Mouse (Mus musculus) liver, embryonic 13.5 days (tissue): Measurements from ENCODE around the gene Tnpo1. TPM values are rescaled to one million over a fixed set of nuclear protein-coding genes. Genes with fewer than 3 reads are reported as not detected.
"Not testable (repeated sequence)": the region's sequence is repeated elsewhere in the genome, so short reads cannot be mapped to it uniquely, and the experiment has no call there.

Source experiments
- ATAC-seq: fragments of 200-750 bp; cut with Nextera tagmentation; 2 replicates; pipeline ENCODE4 v1.8.0; 2017; ENCODE audit warnings: low read depth, mild to moderate bottlenecking, moderate number of reproducible peaks, moderate library complexity
- DNase-seq: peaks from one replicate; pipeline ENCODE4 v3.0.0; 2022
- H3K27ac ChIP-seq: fragments of 300-500 bp; sonication (generic); 2 replicates; pipeline ENCODE4 v1.5.1; 2015; ENCODE audit warnings: moderate library complexity, mild to moderate bottlenecking, inconsistent platforms
- H3K27me3 ChIP-seq: fragments of 300-500 bp; sonication (generic); 2 replicates; pipeline ENCODE4 v1.6.1; 2015; ENCODE audit warnings: mild to moderate bottlenecking, inconsistent platforms
- H3K36me3 ChIP-seq: fragments of 300-500 bp; sonication (generic); 2 replicates; pipeline ENCODE4 v1.6.1; 2015; ENCODE audit warnings: mild to moderate bottlenecking, inconsistent platforms
- H3K4me1 ChIP-seq: fragments of 300-500 bp; sonication (generic); replicated peaks from 2 replicates; pipeline ENCODE4 v1.6.1; 2015; ENCODE audit warnings: inconsistent platforms
- H3K4me2 ChIP-seq: fragments of 300-500 bp; sonication (generic); 2 replicates; pipeline ENCODE4 v1.6.1; 2015; ENCODE audit warnings: inconsistent platforms, mild to moderate bottlenecking, moderate library complexity
- H3K4me3 ChIP-seq: fragments of 300-500 bp; sonication (generic); replicated peaks from 2 replicates; pipeline ENCODE4 v1.5.1; 2015; ENCODE audit warnings: mild to moderate bottlenecking, inconsistent platforms
- H3K9ac ChIP-seq: fragments of 300-500 bp; sonication (generic); 2 replicates; pipeline ENCODE4 v1.6.1; 2015; ENCODE audit warnings: mild to moderate bottlenecking, inconsistent platforms
- H3K9me3 ChIP-seq: fragments of 300-500 bp; sonication (generic); replicated peaks from 2 replicates; pipeline ENCODE4 v1.6.1; 2016; ENCODE audit warnings: inconsistent platforms
- WGBS: fragments of 180-500 bp; shearing (Covaris S2); methylation state at CpG from one replicate; pipeline ENCODE4 v1.1.7; 2015; ENCODE audit not compliant: insufficient replicate concordance; 5-methylcytosine and 5-hydroxymethylcytosine counted together
- polyA plus RNA-seq: library from polyadenylated mRNA; unstranded; fragments of >200 nt; fragmentation: Nextera tagmentation; extraction: Ambion mirVana; gene quantifications from 2 replicates; pipeline ENCODE4 v1.2.1, GENCODE M21; 2015

Tnpo1 gene
- polyA plus RNA-seq, 1 experiment from 2014 or later: 26.5 TPM

DNA sequence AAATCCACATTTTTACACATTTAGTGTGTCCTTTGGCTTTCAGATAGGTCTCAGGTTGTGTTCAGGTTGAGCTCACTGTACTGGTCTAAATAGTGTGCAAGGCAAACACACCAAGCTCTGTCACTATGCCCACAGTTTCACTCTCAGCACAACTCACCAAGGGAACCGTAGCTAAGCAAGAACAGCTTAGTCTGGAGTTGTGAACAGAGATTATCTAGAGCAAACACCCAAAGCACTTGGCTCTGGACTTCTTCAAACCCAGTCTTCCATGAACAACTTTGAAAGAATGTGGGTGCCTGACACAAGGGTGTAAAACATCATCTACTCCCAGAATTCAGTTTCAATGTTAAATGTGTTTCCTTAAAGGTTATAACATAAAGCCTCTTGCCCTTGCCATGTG, 80.4 kb downstream of the Tnpo1 start:
- ATAC-seq (no peak), DNase-seq (no peak)
- Histone ChIP-seq H3K36me3 (peaks cover 46% of the 10 kb centered on the region), H3K27me3 (no peaks in the 10 kb centered on the region), H3K4me2 (no peak overlapping the region), H3K4me1 (no peaks in the 10 kb centered on the region), H3K9me3 (no peaks in the 10 kb centered on the region), H3K27ac (no peak overlapping the region), H3K9ac (no peak overlapping the region), H3K4me3 (no peak overlapping the region)
- 77% methylated on average over 1 of the region's 1 CpGs for WGBS

- 69% methylated on average over 6 of the region's 6 CpGs for WGBS
- Histone ChIP-seq H3K27ac (peak overlapping the region; percentile 50; the same call in 1 of the 2 replicates), H3K9me3 (no peaks in the 10 kb centered on the region), H3K36me3 (peaks cover 19% of the 10 kb centered on the region), H3K4me3 (no peak overlapping the region), H3K9ac (no peak overlapping the region), H3K4me1 (peaks cover 23% of the 10 kb centered on the region), H3K4me2 (no peak overlapping the region), H3K27me3 (no peaks in the 10 kb centered on the region)
- ATAC-seq: peak; percentile 52
- no peak for DNase-seq
These were observed 89.6 kb downstream of the Tnpo1 start for GRCm38 (mm10) chr13:98836423-98837088.

GRCm38 (mm10) chr13:98835740-98836139, 90.4 kb downstream of the Tnpo1 start:
- Histone ChIP-seq H3K36me3 (peaks cover 19% of the 10 kb centered on the region), H3K27me3 (no peaks in the 10 kb centered on the region), H3K4me3 (no peak overlapping the region), H3K4me2 (0 out of 2 replicates have a peak overlapping the region, but pooled peaks have one; percentile 17), H3K4me1 (peaks cover 23% of the 10 kb centered on the region), H3K9ac (no peak overlapping the region), H3K27ac (peak overlapping the region; percentile 50), H3K9me3 (no peaks in the 10 kb centered on the region)
- WGBS: 15% methylated on average over 5 of the region's 5 CpGs
- no peak for DNase-seq
- peak; percentile 84 for ATAC-seq

DNA sequence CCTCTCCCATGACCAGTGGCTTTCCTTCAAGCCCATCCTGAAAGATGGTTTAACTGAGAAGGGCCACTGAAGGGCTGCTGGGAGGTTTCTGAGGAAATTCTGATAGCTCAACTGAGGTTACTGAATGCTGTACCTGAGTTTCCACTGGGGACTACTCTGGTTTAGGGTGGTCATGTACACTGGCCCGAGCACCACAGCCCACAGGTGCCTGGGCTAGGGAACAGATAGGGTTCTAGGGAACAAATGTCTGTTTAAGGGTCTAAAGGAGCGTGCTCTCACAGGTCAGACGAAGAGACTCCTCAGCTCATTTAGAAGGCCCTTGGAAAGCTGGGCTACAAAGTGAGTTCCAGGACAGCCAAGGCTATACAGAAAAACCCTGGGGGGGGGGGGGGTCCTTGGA, 91.5 kb downstream of the Tnpo1 start:
- Histone ChIP-seq H3K4me1 (peaks cover 23% of the 10 kb centered on the region), H3K27me3 (no peaks in the 10 kb centered on the region), H3K36me3 (peaks cover 14% of the 10 kb centered on the region), H3K27ac (no peak overlapping the region), H3K4me3 (no peak overlapping the region), H3K4me2 (no peak overlapping the region), H3K9ac (no peak overlapping the region), H3K9me3 (no peaks in the 10 kb centered on the region)
- 84% methylated on average over 3 of the region's 3 CpGs for WGBS
- ATAC-seq: no peak
- DNase-seq: no peak

DNA sequence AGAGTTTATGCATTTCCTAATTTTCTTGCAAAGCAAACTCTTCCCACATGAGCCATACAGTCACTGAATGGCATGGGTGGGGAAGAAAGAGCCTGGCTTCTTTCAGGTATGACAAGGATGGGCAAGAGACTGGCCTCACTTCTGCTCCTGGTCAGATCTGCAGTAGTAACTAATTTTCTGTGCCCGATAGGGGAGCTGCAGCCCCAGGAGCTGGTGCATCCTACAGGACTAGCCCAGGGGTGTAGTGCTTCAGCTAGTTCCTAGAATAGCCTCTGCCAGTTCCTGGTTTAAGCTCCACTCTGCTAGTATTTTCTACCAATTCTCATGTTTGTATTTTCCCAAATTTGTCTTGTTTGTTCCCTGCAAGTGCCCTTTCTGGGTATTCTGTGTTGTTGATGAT, 92.0 kb downstream of the Tnpo1 start:
- no peak overlapping the region for H3K4me2 ChIP-seq
- no peak for ATAC-seq
- H3K9ac ChIP-seq: 0 out of 2 replicates have a peak overlapping the region, but pooled peaks have one; percentile 13
- H3K9me3 ChIP-seq: no peaks in the 10 kb centered on the region
- 39% methylated on average over 1 of the region's 1 CpGs for WGBS
- DNase-seq: no peak
- H3K4me3 ChIP-seq: no peak overlapping the region
- H3K27ac ChIP-seq: no peak overlapping the region
- peaks cover 11% of the 10 kb centered on the region for H3K36me3 ChIP-seq
- H3K27me3 ChIP-seq: no peaks in the 10 kb centered on the region
- H3K4me1 ChIP-seq: peaks cover 23% of the 10 kb centered on the region

DNA sequence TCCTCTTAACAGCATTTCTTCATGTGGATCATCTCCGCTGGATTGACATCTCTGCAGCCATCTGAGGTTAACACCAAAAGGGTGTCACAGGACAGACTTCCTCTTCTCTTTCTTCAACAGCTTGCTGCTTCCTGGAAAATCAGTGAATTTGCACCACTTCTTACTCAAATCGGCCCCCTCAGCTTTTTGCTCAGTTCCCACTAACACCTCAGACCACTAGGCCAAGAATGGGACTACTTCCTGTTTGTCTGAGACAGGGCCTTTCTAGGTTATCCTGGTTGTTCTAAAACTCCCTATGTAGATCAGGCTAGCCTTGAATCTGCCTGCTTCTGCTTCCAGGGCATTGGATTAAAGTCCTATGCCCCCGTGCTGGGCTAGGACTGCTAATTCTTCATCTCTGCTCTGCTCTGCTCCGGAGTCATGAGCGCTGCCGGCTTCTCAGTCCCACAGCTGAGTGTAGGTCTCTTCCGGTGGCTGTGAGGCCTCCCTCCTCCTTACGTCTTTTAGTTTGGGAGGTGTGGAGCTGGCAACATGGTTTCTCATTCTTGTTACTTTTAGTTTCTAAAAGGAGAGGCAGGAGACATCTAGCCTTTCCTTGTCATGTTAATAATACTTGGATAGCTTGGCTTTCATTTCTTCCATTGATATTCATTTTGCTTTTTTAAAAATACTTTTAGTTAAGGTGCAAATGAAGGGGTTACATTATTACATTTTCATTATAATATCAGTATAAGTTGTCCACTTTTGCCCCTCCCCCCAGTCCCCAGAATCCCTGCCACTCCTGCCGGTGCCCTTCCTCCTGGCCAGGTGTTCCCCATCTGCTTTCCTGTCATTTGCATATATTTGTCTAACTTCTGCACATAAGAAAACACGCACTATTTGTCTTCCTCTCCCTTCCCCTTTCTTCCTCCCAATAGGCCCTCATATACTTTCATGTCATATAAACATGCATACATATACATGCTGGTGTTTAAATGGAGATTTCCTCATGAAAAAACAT, 93.4 kb downstream of the Tnpo1 start:
- H3K9me3 ChIP-seq: no peaks in the 10 kb centered on the region
- no peak overlapping the region for H3K9ac ChIP-seq
- H3K27ac ChIP-seq: peak overlapping the region; percentile 39
- 58% methylated on average over 10 of the region's 10 CpGs for WGBS
- peaks cover 23% of the 10 kb centered on the region for H3K4me1 ChIP-seq
- no peak overlapping the region for H3K4me3 ChIP-seq
- no peak for DNase-seq
- ATAC-seq: no peak
- no peaks in the 10 kb centered on the region for H3K27me3 ChIP-seq
- H3K36me3 ChIP-seq: peaks cover 6% of the 10 kb centered on the region
- no peak overlapping the region for H3K4me2 ChIP-seq

DNA sequence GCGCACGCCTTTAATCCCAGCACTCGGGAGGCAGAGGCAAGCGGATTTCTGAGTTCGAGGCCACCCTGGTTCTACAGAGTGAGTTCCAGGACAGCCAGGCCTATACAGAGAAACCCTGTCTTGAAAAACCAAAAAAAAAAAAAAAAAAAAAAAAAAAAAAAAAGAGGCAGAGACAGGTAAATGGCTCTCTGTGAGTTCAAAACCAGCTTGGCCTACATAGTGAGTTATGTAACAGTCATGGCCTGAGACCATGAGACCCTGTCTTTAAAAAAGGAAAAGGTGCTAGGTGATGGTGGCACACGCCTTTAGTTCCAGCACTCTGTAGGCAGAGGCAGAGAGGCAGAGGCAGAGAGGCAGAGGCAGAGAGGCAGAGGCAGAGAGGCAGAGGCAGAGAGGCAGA, 97.2 kb downstream of the Tnpo1 start:
- not testable (repeated sequence) for DNase-seq, ATAC-seq, H3K4me3 ChIP-seq, H3K36me3 ChIP-seq, H3K4me1 ChIP-seq, H3K27me3 ChIP-seq, H3K4me2 ChIP-seq, H3K27ac ChIP-seq, H3K9ac ChIP-seq, H3K9me3 ChIP-seq
- 82% methylated on average over 6 of the region's 6 CpGs for WGBS

DNA sequence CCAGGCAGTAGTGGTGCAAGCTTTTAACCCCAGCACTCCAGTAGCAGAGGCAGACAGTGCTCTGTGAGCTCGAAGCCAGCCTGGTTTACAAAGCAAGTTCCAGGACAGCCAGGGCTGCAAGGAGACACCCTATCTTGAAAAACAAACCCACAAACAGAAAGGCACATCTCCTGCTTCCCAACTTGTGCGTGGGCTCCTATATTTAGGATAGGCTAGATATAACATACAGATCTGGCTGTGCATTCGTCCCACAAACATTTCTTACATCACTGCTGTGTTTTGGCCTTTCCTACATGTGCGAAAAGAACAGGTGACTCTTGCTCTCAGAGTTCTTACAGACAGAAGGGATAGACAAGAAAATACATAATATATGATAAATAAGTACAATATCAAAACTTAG, 100.6 kb downstream of the Tnpo1 start:
- no peak overlapping the region for H3K27ac ChIP-seq
- no peaks in the 10 kb centered on the region for H3K36me3 ChIP-seq
- no peaks in the 10 kb centered on the region for H3K9me3 ChIP-seq
- H3K9ac ChIP-seq: no peak overlapping the region
- H3K4me3 ChIP-seq: no peak overlapping the region
- no peaks in the 10 kb centered on the region for H3K27me3 ChIP-seq
- ATAC-seq: no peak
- no peaks in the 10 kb centered on the region for H3K4me1 ChIP-seq
- no peak overlapping the region for H3K4me2 ChIP-seq
- DNase-seq: no peak
- WGBS: 62% methylated on average over 4 of the region's 4 CpGs

GRCm38 (mm10) chr13:98819094-98819493, 107.1 kb downstream of the Tnpo1 start:
- H3K9ac ChIP-seq: no peak overlapping the region
- no peaks in the 10 kb centered on the region for H3K36me3 ChIP-seq
- H3K27me3 ChIP-seq: no peaks in the 10 kb centered on the region
- peaks cover 12% of the 10 kb centered on the region for H3K4me1 ChIP-seq
- no peaks in the 10 kb centered on the region for H3K9me3 ChIP-seq
- no peak for DNase-seq
- H3K27ac ChIP-seq: no peak overlapping the region
- no peak overlapping the region for H3K4me2 ChIP-seq
- no peak overlapping the region for H3K4me3 ChIP-seq
- WGBS: 58% methylated on average over 2 of the region's 2 CpGs
- no peak for ATAC-seq

DNA sequence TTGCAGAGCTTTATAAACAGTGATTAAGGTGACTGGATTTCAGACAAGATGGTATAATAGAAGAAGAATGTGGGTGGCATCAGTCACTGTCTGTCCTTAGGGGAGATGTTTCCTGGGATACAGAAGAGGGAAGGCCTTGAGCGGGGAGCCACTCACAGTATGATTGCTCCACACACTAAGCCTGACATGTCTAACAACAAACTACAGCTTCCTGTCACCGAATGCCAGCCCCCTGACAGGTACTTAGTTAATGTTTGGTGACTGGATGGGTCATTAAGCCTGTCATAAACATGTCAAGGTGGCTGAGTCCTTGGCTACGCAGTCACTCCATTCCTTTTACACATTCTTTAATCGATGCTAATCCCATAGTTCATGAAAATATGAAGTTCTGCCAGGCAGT, 108.0 kb downstream of the Tnpo1 start:
- WGBS: 73% methylated on average over 4 of the region's 4 CpGs
- Histone ChIP-seq H3K36me3 (no peaks in the 10 kb centered on the region), H3K4me1 (peaks cover 17% of the 10 kb centered on the region), H3K4me2 (no peak overlapping the region), H3K27ac (no peak overlapping the region), H3K27me3 (no peaks in the 10 kb centered on the region), H3K4me3 (no peak overlapping the region), H3K9me3 (no peaks in the 10 kb centered on the region), H3K9ac (no peak overlapping the region)
- DNase-seq: no peak
- ATAC-seq: no peak

- Histone ChIP-seq H3K36me3 (no peaks in the 10 kb centered on the region), H3K4me1 (peaks cover 20% of the 10 kb centered on the region), H3K9ac (no peak overlapping the region), H3K9me3 (no peaks in the 10 kb centered on the region), H3K27me3 (no peaks in the 10 kb centered on the region), H3K4me2 (no peak overlapping the region), H3K27ac (no peak overlapping the region), H3K4me3 (no peak overlapping the region)
- no peak for DNase-seq
- WGBS: 51% methylated on average over 4 of the region's 4 CpGs
- no peak for ATAC-seq
These were observed 108.4 kb downstream of the Tnpo1 start for GRCm38 (mm10) chr13:98817766-98818165.
